Mouse (Mus musculus): Measurements from ENCODE around the gene Slc4a4.
A peak's percentile ranks its signal among the peaks of the same experiment; 100 is the strongest.
"Not testable (repeated sequence)": the region's sequence is repeated elsewhere in the genome, so short reads cannot be mapped to it uniquely, and the experiment has no call there.

Gene Slc4a4

DNA sequence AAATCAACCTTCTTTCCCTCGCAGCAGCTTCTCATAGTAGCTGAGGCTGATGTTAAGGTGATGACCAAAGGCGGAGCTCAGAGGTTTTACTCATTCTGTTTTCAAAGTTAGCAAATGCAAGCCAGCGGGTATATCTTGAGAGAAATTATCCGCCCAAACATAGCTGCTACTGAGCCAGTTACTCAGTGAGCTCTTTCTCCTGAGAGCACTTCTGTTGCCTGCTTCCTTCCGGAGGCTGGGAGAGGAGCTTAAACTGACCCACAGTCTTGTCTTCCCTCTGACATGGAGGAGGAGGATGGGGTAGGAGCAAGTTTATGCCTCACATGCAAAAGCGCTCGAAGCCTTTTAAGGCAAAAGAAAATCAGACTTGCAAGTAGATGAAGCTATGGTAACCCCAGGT lies 201.3 kb downstream of the Slc4a4 start:
- DNase-seq (ENCODE audit: low spot score) = no peak

- peak; percentile 34 for DNase-seq (ENCODE audit: low spot score)
Observed at GRCm38 (mm10) chr5:89088462-89088861, 201.8 kb downstream of the Slc4a4 start.

GRCm38 (mm10) chr5:89090131-89090530 lies 203.5 kb downstream of the Slc4a4 start:
- DNase-seq (ENCODE audit: low spot score) = no peak

DNA sequence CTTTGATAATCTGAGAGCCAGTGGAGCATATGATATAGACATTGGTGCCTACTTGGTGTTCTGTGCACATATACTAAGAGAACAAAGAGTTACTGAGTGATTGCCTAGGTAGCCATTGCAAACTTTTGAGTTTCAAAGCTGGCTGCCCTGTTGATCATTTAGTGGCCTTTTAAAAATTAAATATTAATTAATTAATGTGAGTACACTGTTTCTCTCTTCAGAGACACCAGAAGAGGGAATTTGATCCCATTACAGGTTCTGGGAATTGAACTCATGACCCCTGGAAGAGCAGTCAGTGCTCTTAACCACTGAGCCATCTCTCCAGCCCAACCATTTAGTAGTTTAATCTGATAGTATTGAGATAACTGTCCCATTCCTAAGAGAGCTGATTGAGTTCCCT lies 209.8 kb downstream of the Slc4a4 start:
- no peak for DNase-seq (ENCODE audit: low spot score)

DNA sequence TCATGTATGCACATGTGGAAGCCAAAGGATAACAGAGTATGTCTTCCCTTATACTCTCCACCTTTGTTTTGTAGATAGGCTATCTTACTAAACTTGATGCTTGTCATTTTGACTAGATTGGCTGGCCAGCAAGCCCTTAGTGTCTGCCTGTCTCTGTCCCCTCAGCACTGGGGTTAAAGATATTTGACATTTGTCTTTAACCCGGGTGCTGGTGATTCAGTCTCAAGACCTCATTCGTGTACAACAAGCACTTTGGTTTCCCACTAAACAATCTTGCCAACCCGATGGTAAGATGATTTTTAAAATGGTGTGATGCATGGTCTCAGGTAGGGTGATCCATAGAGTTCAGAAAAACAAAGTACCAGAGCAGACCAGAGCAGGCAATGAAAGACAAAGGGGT lies 210.7 kb downstream of the Slc4a4 start:
- DNase-seq (ENCODE audit: low spot score) = no peak

- no peak for DNase-seq (ENCODE audit: low spot score)
Observed at GRCm38 (mm10) chr5:89098121-89098520, 211.5 kb downstream of the Slc4a4 start.

GRCm38 (mm10) chr5:89099886-89100285 lies 213.3 kb downstream of the Slc4a4 start:
- no peak for DNase-seq (ENCODE audit: low spot score)

GRCm38 (mm10) chr5:89102560-89102959 lies 215.9 kb downstream of the Slc4a4 start:
- peak; percentile 61 for DNase-seq (ENCODE audit: low spot score)

DNA sequence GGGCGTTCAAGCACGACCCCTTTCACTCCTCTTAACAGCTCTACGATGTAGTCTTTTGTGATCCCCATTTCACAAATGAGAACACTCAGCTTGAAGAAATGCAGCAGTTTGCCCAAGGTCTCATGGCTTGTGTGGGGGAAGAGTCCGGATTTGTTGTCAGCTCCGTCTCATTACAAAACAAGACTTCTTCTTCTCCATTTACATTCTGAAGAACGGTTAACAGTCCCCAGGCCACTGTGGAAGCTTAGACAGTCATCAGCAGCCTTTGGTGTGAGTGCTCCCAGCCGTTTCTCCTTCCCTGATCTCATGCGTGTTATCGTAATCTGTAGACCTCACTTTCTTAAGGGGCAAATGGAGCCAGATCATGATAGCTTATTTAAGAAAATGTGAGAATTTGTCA lies 218.7 kb downstream of the Slc4a4 start:
- DNase-seq (ENCODE audit: low spot score) = no peak

DNA sequence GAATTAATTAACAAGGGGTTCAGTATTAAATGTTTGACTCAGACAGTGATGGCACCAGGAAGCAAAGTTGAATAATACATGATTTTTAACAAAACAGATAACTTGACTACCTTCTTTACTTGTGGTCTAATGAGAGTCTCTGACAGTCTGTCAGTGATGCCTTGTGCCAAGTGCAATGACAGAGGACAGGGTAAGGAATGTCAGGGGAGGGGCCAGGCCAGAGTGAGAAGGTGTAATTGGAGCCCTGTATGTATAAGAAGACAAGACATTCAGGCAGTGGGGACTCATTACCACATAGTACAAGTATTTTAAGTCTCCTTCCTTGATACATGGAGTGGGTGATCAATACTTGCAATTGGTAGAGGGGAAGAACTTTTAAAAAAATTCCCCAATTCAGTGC lies 219.6 kb downstream of the Slc4a4 start:
- no peak for DNase-seq (ENCODE audit: low spot score)

DNA sequence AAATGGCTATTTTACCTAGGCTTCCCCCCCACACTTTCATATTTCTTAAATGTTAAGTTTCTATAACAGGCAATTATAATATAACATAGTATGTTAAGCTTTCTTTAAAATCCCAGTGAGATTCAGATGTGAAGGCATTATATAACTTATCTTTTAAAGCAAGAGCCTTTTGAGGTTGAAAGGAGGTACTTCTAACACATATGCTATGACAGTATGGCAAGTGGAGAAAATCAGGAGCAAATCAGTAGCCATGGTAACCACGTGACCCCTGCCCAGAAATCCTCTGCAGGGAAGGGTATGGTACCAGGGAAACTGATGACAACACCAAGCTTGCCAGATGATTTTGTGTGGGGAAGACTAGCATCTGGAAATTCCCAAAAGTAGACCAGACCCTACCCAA lies 222.2 kb downstream of the Slc4a4 start:
- DNase-seq (ENCODE audit: low spot score) = no peak

GRCm38 (mm10) chr5:89109832-89110231 lies 223.2 kb downstream of the Slc4a4 start:
- DNase-seq (ENCODE audit: low spot score) = no peak

- DNase-seq (ENCODE audit: low spot score) = not testable (repeated sequence)
Observed at GRCm38 (mm10) chr5:89111987-89112386, 225.4 kb downstream of the Slc4a4 start.

DNA sequence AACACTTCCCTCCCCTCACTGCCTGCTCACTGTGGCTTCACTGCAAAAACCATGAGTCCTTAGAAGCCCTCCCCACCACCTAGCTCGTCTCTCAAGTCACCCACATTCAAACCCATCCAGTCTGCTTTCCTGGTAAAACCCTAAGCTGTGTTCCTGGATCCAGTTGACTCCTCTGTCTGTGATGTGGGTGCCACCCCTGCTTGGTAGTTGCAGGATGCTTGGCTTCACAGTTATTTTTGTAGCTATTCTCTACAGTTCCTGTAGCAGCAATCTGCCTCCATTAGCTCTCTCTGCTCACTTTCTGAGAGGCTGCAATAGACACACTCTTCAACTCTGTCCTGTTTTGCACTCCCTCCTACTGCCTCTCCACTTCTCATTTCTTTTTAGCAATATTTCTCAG lies 234.3 kb downstream of the Slc4a4 start:
- no peak for DNase-seq (ENCODE audit: low spot score)

DNA sequence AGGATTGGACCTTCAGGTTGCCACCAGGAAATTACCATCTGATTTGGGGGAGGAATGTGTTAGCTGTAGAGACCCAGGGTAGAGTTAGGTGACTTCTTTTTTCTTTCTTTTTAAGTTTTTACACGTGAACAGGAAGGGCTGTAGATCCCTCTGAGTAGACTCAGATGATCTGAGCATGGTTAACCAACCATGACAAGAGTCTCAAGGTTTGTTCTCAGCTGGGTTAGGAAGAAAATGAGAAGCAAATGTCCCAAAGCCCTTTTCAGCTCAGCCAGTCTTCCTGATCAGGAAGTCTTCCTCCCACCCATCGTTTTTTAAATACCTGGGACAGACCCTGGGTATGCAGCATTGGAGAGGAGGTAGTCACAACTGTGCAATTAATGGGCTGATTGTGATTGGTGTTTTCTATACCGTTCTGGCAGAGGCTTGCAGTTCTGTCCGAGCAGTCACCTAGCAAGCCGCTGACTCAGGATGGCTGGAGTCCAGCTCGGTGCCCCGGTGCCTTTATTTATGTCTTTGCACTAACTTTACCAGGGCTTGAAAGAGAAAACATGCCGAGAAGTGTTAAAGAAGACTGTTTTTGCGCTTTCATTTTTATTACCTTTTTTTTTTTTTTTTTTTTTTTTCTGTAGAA lies 236.8 kb downstream of the Slc4a4 start:
- no peak for DNase-seq (ENCODE audit: low spot score)

- DNase-seq (ENCODE audit: low spot score) = no peak
Observed at GRCm38 (mm10) chr5:89128210-89128609, 241.6 kb downstream of the Slc4a4 start.

DNA sequence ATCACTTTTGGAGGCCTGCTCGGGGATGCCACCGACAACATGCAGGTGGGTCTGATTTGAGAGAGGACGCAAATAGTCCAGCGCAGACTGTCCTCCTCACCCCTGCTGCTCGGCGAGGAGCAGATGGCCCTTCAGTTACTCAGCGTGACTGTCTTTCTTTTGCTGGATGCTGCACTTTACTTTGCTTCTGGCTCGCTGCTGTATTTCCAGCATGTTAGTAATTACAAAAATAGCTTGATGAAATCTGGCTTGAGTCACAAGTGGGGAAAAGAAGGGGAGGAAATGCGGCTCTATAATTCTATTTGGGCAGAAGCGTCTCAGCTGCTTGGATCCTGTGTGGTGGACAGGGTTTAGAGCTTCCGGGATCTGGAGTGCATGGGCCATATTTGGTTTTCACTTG lies 249.2 kb downstream of the Slc4a4 start:
- DNase-seq (ENCODE audit: low spot score) = peak; percentile 59

- no peak for DNase-seq (ENCODE audit: low spot score)
Observed at GRCm38 (mm10) chr5:89140070-89140469, 253.5 kb downstream of the Slc4a4 start.

GRCm38 (mm10) chr5:89141761-89142160 lies 255.1 kb downstream of the Slc4a4 start:
- no peak for DNase-seq (ENCODE audit: low spot score)

DNA sequence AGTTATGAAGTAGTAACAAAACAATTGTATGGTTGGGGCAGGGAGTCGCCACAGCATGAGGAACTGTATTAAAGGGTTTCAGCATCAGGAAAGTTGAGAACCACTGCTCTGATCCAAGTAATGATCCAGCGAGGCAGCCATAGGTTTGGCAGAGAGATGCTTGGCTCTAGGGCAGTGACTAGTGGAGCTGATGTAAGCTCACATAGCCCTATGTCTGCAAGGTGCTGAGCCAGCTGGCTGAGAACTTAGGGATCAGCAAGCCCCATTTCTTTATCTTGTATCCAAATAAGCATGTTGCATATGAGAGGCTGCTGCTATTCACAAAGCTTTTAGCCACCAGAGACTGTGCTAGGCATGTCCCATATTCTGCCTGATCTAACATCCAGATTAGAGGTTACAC lies 259.7 kb downstream of the Slc4a4 start:
- no peak for DNase-seq (ENCODE audit: low spot score)

DNA sequence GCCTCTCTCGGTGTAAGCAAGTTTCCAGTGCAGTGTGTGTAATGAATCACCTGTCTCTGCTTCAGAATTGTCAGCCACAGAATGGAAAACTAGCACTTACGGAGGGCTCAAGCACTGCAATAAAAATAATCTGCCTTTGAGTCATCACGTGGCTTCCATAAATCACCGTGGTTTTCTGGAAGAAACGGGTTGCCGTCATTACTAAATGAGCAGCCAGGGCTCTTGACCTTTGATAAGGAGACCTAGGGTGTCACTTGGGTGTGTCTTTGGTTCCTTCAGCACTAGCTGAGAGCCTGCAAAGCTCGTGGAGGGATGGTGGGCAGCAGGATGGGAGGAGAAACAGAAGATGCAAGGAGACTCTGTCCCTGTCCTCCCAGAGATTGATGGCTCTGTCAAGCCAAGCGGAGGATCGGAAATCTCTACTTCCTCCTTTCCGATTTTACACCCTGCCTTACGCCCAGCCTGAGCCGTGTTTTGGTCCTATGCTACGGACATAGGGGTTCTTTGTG lies 260.7 kb downstream of the Slc4a4 start:
- DNase-seq (ENCODE audit: low spot score) = no peak

- no peak for DNase-seq (ENCODE audit: low spot score)
Observed at GRCm38 (mm10) chr5:89149436-89150040, 262.9 kb downstream of the Slc4a4 start.

DNA sequence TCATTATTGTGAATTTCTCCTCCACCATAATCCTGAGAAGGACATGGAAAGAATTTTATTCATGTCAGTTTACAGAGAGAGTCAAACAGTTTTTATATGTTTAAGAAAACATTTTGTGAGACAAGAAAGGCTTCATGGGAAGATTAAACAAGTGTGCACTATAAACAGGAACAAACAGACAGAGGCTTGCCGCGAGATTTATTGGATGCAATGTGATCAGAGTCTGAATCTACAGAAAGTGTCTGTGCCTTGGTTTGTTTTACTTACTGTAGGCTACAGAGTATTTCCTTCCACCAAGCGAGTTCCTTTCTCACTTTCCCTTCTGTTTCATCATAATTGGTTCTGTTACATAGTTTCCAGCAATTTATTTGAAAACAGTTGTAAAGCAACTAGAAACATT lies 264.5 kb downstream of the Slc4a4 start:
- DNase-seq (ENCODE audit: low spot score) = no peak
